Mouse (Mus musculus): Measurements from ENCODE around the gene Rgs12. TPM values are rescaled to one million over a fixed set of nuclear protein-coding genes. Genes with fewer than 3 reads are reported as not detected.

Gene Rgs12
- polyA plus RNA-seq (2012; rRNA removed), result 44.3 and 46.5 TPM in 2 replicates

DNA sequence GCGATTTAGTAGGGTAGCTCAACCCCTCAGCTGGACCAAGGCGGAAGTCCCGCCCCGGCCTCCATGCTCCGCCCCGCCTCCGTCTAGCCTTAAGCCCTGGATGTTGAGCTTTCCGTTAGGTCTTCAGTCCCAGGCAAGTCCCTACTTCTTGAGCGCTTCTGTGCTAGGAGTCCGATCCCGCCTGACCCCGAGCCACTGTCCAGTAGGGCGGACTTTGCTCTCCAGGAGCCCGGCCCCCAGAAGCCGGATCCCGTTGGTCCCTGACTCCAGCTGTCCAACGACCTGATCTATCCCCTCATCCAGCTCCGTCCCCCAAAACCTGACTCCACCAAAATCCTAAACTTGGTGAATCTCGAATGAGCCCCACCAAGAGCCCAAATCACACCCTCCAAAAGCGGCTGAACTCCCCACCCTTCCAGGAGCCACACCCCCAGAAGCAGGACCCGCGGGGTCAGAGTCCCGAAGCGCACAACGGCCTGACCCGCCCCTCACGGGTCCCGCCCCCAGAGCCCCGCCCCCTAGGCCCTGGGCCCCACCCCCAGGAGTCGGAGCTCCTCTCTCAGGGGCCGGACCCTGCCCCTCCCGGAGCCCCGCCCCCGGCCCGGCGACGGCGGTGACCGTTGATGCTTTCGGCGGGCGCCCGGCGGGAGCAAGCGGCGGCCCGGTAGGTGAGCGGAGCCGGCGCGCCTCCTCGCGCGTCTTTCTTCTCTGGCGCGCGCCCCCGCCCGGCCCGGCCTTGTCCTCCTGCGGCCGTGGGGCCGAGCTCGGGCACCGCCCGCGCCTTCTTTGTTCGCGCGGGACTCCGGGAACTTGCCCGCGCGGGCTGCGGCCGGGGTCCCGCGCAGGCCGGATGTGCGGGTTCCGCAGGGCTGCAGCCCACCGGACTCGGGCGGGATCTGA, at the start of gene Rgs12:
Rgs12 (plus strand) TSS at position 585 of the 900 bp plus-strand sequence.
- peak; percentile 74 for DNase-seq (ENCODE audit: low spot score)

DNA sequence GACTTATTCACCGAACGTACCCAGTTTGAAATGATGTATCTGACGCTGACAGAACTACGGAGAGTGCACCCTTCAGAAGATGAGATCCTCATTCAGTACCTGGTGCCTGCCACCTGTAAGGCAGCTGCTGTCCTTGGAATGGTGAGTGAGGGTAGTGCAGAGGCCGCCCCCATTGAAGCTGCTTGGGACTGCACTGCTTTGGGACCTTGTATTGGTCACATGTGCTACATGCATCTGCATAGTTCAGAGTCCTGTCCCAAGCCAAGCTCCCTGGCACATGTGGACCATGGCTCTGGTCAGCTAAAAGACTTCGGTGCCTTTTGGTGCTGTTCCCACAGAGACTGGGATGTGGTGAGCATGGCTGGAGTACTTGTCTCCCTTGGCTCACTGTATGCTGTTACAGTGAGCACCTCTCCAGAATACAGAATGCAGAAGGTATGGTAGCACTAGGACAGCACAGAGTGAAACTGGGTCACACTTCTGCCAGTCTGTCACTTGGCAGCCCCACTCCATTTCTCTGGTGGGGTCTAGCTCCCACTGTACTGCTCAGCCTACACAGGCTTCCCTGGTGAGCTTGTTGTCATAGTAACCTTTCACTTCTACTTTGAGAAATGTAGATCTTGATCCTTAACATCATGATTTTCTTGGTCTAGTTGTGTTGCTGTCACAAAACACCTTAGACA, 49.3 kb upstream of the Rgs12 start:
- DNase-seq (ENCODE audit: low spot score), result no peak

DNA sequence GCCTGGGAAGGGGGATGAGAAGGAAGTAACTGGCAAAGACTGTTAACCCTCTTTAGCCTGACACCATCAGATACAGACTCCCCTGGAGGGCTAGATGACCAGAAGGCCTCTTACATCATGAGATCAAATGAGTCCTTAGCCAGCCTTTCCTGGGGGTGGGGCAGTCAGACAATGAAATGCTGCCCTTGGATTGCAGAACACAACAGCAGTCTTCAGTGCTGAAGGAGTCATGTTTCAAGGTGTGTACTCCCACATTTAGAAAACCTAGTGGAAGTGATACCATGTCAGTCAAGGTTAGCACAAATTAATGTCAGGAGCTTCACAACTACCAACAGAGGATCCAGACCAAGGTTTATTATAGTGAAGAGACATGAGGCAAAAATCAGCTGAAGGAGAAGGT, 46.9 kb upstream of the Rgs12 start:
- no peak for DNase-seq (ENCODE audit: low spot score)

DNA sequence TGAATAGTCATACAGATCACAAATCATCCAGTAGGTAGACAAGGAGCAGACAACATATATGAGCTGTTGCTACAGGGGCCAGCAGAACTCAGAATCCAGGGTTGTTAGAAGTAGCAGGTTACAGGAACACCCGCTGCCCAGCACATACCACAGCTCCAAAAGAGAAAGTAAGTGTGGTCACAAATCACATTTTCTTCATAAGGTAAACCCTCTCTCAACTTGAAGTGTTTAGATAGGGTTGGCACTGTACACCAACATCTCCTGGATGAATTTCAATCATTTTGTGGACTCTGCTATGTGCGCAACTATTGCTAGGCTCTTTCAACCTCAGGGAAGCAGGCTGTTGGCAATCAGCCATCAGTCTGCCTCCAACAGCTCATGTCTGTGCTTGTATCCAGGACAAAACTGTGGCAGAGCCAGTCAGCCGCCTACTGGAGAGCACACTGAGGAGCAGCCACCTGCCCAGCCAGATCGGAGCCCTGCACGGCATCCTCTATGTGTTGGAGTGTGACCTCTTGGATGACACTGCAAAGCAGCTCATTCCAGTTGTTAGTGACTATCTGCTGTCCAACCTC, 46.3 kb upstream of the Rgs12 start:
- DNase-seq (ENCODE audit: low spot score), result no peak

DNA sequence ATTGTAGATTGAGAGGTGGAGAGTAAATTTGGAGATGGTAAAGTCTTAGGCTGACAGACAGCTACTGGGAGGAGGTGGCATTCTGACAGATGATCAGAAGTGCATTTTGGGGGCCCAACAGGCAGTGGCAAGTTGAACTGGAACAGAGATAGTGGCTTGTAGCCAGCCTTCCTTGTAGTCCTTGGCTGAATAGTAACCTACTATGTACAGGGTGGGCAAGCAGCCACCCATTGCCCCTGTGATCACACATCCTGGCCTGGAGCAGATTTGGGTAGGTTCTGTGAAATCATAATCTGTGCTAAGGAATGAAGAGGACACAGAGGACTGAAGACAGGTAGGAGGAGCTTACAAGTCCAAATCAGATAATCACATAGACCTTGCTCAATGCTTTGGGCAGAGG, 44.8 kb upstream of the Rgs12 start:
- no peak for DNase-seq (ENCODE audit: low spot score)

DNA sequence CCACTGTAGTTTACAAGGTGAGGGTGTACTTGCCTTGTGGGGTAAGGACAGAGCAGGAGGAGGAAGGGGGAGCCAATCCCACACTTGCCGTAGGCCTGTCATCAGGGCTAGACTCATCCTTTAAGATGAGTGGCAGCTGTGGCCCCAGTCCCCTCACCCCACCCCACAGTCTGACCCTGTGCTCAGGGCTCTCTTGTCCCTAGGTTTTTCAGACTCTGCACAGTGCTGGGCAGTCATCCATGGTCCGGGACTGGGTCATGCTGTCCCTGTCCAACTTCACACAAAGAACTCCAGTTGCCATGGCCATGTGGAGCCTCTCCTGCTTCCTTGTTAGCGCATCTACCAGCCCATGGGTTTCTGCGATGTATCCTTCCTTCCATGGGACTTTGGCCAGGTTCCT, 42.0 kb upstream of the Rgs12 start:
- no peak for DNase-seq (ENCODE audit: low spot score)

DNA sequence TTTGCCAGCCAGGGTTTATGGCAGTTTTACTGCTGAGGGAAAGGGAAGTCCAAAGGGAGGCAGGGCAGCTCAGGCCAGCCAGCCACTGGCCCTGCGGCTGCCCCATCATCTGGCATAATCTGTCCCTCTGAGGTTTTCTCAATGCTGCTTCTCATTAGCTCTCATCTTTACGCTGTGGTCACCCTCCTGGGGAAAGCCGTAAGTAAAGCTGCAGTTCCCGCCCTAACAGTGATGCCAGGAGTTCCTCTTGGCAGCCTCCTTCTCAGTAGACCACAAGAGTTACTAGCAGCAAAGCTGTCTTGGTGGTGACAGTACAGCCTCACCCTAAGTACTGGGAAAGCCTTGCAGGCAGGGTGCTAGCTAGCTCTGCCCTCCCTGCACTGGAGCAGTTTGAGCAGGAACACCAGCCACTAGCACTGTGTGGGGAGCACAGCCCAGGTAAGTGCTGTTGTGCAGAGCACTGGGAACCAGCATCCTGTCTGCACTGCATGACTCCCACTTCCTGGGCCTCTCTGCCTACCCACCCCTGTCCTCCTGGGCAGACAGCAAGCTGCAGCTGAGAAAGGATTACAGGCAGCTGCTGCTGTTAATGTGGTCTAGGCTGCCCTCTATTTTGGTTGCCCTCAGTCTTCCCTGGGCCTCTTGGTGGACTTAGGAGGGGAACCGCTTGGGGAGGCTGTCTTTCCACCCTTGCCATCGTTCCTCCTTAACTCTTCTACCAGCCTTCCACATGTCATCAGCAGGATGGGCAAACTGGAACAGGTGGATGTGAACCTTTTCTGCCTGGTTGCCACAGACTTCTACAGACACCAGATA, 41.1 kb upstream of the Rgs12 start, which contains the start of gene Msantd1:
Msantd1 (plus strand) TSS at position 103 of the 816 bp plus-strand sequence.
- no peak for DNase-seq (ENCODE audit: low spot score)

DNA sequence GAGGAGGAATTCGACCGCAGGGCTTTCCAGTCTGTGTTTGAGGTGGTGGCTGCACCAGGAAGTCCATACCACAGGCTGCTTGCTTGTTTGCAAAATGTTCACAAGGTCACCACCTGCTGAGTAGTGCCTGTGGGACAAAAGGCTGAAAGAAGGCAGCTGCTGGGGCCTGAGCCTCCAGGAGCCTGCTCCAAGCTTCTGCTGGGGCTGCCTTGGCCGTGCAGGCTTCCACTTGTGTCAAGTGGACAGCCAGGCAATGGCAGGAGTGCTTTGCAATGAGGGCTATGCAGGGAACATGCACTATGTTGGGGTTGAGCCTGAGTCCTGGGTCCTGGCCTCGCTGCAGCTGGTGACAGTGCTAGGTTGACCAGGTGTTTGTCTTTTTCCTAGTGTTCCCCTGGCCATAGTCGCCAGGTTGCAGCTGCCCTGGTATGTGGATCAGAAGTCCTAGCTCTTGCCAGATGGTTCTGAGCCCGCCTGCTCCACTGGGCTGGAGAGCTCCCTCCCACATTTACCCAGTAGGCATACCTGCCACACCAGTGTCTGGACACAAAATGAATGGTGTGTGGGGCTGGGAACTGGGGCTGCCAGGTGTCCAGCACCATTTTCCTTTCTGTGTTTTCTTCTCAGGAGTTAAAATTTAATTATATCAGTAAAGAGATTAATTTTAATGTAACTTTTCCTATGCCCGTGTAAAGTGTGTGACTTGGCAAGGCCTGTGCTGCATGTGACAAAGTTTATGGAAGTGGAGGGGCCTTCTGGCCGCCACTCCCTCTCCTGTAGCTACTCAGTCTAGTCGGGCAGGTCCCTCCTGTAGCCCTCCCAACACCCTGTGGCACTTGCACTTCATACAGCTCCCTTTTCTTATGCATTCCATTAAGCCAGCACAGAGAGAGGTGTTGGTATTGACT, 40.3 kb upstream of the Rgs12 start:
- no peak for DNase-seq (ENCODE audit: low spot score)

DNA sequence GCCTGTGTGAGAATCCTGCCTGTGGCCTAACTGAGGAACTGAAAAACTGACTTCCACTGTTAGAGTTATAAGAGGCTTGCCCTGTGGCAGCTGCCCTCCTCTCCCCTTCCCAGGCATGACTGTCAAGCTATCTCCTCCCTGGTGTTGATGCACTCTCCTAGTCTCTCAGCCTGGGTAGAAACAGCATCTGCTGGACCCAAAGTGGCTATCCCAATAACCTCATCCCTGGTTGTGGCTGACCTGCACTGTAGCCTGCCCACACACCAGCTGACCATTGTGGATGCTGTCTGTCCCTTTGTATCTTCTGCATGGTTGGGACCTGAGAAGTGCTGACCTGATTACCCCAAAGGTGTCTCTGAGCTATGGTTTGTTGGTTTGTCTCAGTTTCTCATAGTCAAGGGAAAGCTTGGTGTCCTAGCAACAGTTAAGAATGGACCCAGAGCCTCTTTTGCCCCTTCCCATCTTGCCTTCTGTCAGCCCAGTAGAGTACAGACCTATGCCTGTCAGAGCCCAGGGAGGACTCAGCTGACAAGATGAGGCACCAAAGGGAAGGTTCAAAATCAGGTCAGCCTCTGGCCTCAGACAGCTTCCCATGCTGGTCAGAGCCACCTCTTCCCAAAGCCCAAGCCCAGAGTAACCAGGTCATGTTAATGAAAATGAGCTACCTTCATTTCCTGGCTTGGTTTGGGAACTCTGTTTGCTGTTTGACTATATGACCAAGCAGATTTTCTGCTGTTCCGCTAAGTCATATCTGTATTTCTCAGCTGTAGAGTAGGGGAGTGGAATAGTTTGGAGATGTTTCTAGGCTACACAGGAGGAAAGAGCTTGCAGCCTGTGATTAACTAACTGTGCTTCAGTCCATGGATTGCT, 39.4 kb upstream of the Rgs12 start:
- no peak for DNase-seq (ENCODE audit: low spot score)

DNA sequence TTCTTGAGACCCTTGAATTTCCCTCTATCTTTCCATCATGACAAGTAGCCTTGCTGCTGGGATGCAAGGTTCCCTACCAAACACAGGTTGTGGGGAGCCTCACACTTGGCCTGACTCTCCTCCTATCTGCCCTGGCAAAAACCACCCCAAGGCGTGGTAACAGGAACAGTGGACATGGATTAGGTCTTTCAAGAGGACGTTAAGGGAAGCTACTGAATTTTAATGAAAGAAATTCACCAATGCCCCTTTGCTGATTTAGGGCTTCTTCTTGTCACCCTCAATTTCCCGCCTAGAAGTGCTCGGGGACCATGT, 38.8 kb upstream of the Rgs12 start:
- no peak for DNase-seq (ENCODE audit: low spot score)

DNA sequence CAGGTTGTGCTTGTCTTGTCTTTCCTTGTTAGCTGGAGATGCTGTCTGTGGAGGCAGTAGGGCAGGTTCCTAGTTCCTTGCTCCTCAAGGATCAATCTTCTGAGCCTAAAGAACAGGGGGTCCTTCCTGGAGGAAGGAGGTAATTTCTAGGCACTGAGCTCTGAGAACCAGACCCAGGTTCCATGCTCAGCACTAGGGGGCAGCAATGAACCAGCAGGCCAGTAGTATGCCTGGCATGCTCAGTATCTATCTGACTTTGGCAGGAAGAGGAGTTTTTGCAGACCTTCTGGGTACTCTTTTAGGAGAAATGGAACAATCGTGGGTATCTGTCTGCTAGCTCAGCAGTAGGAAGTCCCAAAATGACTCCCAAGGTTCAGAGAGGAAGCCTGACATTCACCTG, 33.4 kb upstream of the Rgs12 start:
- no peak for DNase-seq (ENCODE audit: low spot score)

DNA sequence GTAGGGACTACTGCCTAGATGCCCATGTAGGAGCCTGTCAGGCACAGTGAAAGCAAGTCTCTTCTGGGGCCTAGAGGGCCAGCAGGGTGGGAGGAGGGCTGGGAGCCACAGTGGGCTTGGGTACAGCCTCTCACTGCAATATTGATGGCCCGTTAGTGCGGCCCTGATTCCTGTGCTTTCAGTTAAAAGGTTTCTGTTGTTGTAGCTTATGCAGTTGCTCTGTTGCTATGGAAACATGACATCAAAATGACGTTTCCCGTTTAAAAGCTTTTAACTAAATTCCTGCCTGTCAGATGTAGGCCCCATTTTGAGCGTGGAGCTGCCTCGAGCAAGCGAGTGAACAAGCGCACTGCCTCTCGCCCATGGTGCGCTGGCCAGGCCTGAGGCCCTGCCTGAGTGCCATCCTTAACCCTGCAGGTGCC, 32.0 kb upstream of the Rgs12 start:
- DNase-seq (ENCODE audit: low spot score), result no peak

DNA sequence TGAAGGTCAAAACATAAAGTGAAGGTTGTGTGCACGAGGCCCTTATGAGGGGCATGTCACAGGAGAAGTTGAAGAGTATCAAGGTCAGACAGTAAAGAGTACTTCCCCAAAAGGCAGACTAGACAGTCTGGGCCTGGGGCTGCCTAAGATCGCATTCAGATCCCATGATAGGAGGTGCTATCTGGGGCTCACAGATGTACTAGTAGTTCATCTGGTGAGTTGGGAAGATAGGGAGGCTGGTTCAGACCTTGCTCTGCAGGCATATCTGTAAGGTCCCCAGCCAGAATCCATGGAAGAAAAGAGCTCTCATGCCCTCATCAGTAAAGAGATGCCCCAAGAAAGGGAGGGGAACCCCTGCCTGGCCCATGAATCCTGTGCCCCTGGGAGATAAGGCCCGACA, 30.5 kb upstream of the Rgs12 start:
- DNase-seq (ENCODE audit: low spot score), result no peak

DNA sequence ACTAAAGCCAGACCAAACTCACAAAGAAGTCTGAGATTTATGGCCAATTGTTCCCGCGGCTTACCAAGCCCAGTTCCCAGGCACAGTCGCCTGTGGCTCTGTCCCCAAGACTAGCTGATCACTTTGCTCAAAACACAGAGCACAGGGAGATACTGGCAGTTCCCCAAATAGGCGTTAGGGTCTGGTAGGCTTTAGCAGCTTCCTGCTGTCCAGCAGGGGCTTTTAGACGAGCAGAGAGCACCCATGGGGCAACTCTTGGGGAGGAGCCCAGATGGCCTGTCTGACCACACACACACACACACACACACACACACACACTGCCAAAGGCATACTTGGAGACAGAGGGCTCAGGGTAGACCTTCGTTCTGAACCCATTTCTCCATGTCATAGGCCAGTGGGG, 26.7 kb upstream of the Rgs12 start:
- DNase-seq (ENCODE audit: low spot score), result no peak

DNA sequence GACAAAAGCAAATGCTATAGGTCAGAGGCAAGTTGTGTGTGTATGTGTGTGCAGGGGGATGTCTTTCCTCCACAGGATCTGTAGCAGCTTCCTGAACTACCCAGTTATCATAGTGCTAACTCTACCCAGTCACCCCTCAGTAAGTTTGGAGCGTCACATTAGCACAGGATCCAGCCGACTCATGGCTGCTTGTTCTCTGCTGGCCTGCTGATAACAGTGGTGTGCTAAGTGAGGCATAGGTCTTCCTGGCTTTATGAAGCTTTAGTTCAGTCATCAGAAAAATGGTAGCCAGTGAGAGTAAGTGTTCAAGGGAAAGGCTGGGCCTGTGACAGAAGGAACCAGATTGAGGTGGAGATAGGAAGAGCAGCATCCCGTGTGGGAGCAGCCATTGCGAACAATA, 25.3 kb upstream of the Rgs12 start:
- DNase-seq (ENCODE audit: low spot score), result no peak

DNA sequence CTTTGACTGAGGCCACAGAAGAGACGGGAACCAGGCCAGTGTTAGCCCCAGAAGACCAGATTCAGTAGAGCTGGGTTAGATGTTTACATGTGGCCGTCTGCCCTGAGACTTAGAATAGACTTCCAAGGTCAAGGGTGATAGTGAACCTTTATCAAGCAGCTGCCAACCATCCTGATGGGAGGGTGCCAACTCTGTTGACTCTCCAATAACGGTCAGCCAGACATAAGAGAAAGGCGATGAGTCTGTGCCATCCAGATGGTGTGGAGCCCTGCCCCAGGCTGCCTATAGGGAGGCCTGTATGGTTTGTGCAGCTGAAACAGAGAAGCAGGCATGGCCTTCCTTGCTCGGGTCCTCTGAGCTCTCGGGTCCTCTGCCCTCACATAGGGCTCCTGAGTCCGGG, 24.7 kb upstream of the Rgs12 start:
- DNase-seq (ENCODE audit: low spot score), result no peak

DNA sequence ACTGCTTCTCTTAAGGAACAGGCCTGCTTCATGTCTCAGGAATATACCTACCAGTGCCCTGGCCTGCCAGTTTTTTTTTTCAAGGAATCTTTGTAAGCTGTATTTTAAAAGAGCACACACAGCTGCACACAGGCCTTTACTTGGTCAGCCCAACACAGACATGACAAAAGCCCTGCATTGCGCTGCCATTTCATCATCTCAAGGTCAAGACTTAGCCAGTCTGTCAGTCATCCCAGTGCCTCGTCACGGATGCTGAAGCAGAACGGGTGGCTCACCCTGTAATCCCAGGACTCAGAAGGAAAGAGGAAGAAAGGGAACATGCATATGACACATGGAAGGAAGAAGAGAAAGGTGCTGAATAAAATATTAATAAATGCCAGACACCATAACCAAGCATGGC, 21.6 kb upstream of the Rgs12 start:
- no peak for DNase-seq (ENCODE audit: low spot score)

DNA sequence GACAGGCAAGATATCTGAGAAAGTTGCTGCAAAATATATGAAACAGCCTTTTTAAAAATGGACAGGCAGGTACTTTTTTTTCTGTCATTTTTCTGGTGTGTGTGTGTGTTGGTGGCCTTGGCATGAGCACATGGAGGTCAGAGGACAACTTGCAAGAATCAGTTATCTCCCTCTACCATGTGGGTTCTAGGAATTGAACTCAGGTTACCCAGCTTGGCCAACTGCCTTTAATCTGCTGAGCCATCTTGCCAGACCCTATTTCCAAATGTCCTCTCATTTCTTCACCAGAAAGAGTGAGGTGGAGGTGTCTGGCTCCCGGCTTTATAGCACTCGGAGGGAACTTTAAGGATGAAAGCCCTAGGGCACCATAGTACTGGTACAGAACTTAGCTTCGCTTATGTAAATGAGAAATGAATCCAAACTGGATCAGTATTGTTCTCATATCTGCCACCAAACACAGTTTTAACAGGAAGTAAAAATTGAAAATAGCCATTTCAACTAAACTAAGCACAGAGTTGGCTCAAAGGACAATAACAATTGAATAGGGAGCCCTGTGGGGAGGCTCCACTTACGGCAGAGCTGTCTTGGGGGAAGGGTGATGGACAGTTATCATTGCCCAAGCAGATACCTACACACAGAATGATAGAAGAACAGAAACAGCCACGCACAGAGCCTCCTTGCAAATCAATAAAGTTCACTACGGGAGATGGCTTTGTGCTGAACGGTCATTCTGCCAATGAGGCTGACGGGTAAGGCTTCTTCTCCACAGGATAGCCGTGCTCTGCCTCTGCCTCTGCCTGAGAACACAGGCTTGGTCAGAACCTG, 18.9 kb upstream of the Rgs12 start:
- DNase-seq (ENCODE audit: low spot score), result no peak

DNA sequence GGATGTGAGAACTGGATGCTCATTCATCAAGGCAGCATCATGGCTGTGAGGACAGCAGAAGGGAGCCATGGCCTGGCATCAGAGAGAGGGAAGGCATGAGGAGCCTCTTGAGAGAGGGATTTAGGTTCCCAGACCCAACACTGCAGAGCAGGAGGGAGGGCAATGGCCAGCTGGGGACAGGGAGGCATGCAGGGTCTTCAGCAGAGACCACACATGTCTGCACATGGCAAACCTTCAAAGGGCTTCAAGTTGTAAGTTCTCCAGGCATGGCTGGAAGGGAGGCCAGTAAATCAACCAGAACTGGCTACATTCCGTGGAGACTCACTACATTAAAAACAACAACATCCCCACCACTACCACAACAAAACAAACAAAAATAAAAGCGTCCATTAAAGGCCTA, 18.2 kb upstream of the Rgs12 start:
- DNase-seq (ENCODE audit: low spot score), result no peak
